Mouse (Mus musculus) stomach, postnatal 0 days (tissue): ENCODE measurements around the gene Fgfr1op.

Experiments used
- CTCF ChIP-seq: IDR thresholded peaks from 2 replicates; pipeline ENCODE4 v1.5.1; 2016; ENCODE audit warnings: antibody characterized with exemption, low read depth, mild to moderate bottlenecking, moderate library complexity
- EP300 ChIP-seq: optimal IDR thresholded peaks from 2 replicates; pipeline ENCODE3; 2016; ENCODE audit warnings: antibody characterized with exemption

GRCm38 (mm10) chr17:8209696-8210095 lies 44.4 kb downstream of the Fgfr1op start:
- no peak for TF ChIP-seq CTCF
- no peak for TF ChIP-seq EP300
